Mouse (Mus musculus) limb, embryonic 12.5 days (tissue): ENCODE results near the gene Tmem256. TPM values are rescaled to one million over a fixed set of nuclear protein-coding genes. Genes with fewer than 3 reads are reported as not detected.
A peak's percentile ranks its signal among the peaks of the same experiment; 100 is the strongest.
"Not testable (repeated sequence)": the region's sequence is repeated elsewhere in the genome, so short reads cannot be mapped to it uniquely, and the experiment has no call there.

ENCODE experiments used
- ATAC-seq: fragments of 200-750 bp; cut with Nextera tagmentation; 2 replicates; pipeline ENCODE4 v1.8.0; 2017; ENCODE audit warnings: low read depth, moderate TSS enrichment; ENCODE audit not compliant: insufficient number of reproducible peaks, insufficient read depth, low FRiP score, low TSS enrichment
- H3K27ac ChIP-seq: fragments of 300-500 bp; sonication (generic); 2 replicates; pipeline ENCODE4 v1.5.1; 2016; ENCODE audit warnings: mild to moderate bottlenecking, moderate library complexity
- H3K27me3 ChIP-seq: fragments of 300-500 bp; sonication (generic); 2 replicates; pipeline ENCODE4 v1.6.1; 2016; ENCODE audit warnings: mild to moderate bottlenecking, moderate library complexity
- H3K36me3 ChIP-seq: fragments of 300-500 bp; sonication (generic); 2 replicates; pipeline ENCODE4 v1.6.1; 2016; ENCODE audit warnings: mild to moderate bottlenecking, moderate library complexity
- H3K4me1 ChIP-seq: fragments of 300-500 bp; sonication (generic); replicated peaks from 2 replicates; pipeline ENCODE4 v1.6.1; 2016
- H3K4me2 ChIP-seq: fragments of 300-500 bp; sonication (generic); 2 replicates; pipeline ENCODE4 v1.6.1; 2016; ENCODE audit warnings: mild to moderate bottlenecking, moderate library complexity
- H3K4me3 ChIP-seq: fragments of 300-500 bp; sonication (generic); replicated peaks from 2 replicates; pipeline ENCODE4 v1.5.1; 2016; ENCODE audit warnings: mild to moderate bottlenecking
- H3K9ac ChIP-seq: fragments of 300-500 bp; sonication (generic); replicated peaks from 2 replicates; pipeline ENCODE4 v1.6.1; 2016; ENCODE audit warnings: mild to moderate bottlenecking, moderate library complexity
- H3K9me3 ChIP-seq: fragments of 300-500 bp; sonication (generic); 2 replicates; pipeline ENCODE4 v1.6.1; 2016; ENCODE audit warnings: mild to moderate bottlenecking, moderate library complexity
- WGBS: fragments of 180-500 bp; shearing (Covaris S2); methylation state at CpG from one replicate; pipeline ENCODE4 v1.1.7; 2016; 5-methylcytosine and 5-hydroxymethylcytosine counted together
- polyA plus RNA-seq: library from polyadenylated mRNA; unstranded; fragments of >200 nt; fragmentation: Nextera tagmentation; extraction: Ambion mirVana; gene quantifications from 2 replicates; pipeline ENCODE4 v1.2.1, GENCODE M21; 2016

Gene Tmem256
- polyA plus RNA-seq, 1 experiment from 2014 or later = 353 TPM

DNA sequence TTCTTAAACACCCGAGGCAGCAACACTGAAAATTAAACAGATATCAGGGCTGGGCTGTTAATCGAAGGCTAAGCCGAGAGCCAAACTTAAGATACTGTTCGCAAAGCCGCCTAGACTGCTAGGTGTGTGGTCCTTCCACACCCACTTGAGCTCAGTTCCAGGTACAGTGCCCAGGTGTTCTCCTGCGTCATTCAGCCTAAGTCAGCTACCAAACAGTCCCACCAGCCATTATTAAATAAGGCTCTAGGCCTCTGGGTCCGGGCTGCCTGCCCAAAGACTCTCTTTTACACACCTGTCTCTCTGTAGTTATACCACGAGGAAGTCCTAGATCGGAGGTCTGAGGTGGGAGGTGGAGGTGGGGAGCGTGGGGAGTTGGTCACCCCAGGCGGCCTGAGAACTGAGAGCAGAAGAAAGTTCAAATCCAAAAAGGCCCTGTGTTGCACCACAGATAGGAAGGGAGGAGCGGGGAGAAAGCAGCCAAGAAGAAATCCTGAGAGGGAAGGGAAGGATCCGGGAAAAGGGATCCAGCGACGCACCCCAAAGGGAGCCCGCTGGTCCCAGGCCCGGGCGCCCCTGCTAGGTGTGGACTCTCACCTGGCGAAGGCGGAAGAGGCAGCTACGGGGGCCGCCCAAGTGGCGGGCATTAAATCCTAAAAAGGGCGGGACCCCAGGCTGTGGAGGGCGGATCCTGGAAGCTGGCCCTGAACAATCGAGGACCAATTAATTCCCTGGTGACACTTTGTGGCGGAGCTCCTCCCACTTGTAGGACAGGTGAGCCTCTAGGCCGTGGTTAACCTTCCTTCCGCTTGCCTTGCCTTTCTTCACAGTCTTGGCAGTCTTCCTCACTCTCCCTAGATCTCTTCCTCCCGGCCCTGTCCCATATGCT lies 20.0 kb downstream of the Tmem256 start, which contains the start of gene Tnk1:
Gene Tnk1, minus strand, starts transcription at position 618 of the 886 bp plus-strand sequence.
- Histone ChIP-seq H3K4me1 (peaks cover 7% of the 10 kb centered on the region), H3K9ac (no peak within 1 kb of the TSS), H3K27me3 (peaks cover 40% of the 10 kb centered on the region), H3K4me3 (peak within 1 kb of the TSS; percentile 1; the same call in 1 of the 2 replicates), H3K9me3 (no peaks in the 10 kb centered on the region), H3K27ac (no peak within 1 kb of the TSS), H3K36me3 (no peaks in the 10 kb centered on the region), H3K4me2 (peak within 1 kb of the TSS; percentile 15)
- 17% methylated on average over 30 of the region's 30 CpGs for WGBS
- no peak for ATAC-seq

DNA sequence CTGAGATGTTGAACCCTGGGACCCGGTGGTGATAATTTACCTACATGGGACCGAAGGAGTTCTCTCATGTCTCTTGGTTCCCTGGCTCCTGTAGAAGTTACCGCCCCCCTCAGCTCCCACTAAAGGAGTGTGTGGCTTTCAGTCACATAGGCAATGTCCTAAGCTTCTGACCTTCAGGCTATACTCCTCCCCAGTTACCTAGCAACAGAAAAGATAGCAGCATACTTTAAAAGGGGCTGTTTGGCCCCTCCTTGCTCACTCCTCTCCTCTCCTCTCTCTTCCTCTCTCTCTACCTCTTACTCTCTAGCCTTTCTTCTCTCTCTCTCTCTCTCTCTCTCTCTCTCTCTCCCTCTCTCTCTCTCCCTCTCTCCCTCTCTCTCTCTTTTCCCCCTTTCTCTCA lies 25.4 kb downstream of the Tmem256 start:
- not testable (repeated sequence) for H3K4me3 ChIP-seq, ATAC-seq, H3K27ac ChIP-seq, H3K36me3 ChIP-seq, H3K9me3 ChIP-seq, H3K4me2 ChIP-seq, H3K9ac ChIP-seq, H3K4me1 ChIP-seq
- peaks cover 24% of the 10 kb centered on the region for H3K27me3 ChIP-seq
- 81% methylated on average over 3 of the region's 3 CpGs for WGBS

DNA sequence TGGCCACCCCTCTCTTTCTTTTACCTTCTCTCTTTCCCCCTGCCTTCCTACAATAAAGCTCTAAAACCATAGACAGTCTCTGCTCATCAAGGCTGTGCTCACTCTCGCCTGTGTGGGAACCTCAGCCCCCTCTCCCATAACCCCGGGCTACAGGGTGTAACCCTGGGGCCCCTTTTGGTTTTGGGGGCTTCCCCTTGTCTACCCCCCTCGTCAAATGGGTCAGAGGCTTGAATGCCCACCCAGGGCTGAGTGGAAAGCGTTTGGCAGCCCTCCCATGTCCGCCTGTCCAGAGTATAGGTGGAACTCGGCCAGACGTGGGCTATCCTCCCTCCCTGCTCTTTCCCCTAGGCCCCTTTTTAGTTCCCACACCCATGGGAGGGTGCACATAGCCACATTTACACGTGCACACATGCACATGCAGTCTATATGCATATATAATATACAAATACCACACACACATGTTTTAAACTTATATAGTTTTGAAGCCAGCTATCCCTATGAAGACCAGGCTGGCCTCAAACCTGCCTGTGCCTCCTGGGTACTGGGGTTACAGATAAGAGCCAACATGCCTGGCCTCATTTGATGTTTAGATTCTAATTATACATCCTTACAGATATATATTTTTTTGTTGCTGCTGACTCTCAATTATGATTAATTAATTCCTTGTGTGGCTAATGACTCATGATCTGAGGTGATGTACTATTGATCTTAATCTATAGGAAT lies 26.0 kb downstream of the Tmem256 start:
- Histone ChIP-seq H3K9me3 (no peaks in the 10 kb centered on the region), H3K4me2 (no peak overlapping the region), H3K27me3 (peaks cover 19% of the 10 kb centered on the region), H3K36me3 (no peaks in the 10 kb centered on the region), H3K4me3 (no peak overlapping the region), H3K4me1 (no peaks in the 10 kb centered on the region), H3K9ac (no peak overlapping the region), H3K27ac (no peak overlapping the region)
- no peak for ATAC-seq
- 61% methylated on average over 8 of the region's 8 CpGs for WGBS

DNA sequence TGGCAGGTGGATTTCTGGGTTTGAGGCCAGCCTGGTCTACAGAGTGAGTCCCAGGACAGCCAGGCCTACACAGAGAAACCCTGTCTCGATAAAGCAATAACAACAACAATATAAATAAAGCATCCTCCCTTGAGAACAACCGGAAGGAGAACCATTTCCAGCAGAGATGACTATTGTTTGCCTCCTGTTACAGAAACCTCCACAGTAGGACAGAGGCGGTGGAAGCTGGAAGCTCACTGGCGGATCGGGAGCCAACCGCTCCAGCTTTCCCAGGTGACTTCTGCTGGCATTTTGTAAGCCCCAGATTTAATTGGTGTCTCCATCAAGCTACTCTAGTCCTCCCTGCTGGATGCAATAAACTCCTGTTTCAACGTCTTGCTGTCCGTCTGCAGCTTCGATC lies 27.2 kb downstream of the Tmem256 start:
- Histone ChIP-seq H3K4me3 (no peak overlapping the region), H3K27ac (no peak overlapping the region), H3K4me1 (0 out of 2 replicates have a peak, but pooled peaks cover 4% of the 10 kb centered on the region), H3K9ac (no peak overlapping the region), H3K4me2 (no peak overlapping the region), H3K9me3 (no peaks in the 10 kb centered on the region), H3K27me3 (peaks cover 11% of the 10 kb centered on the region), H3K36me3 (no peaks in the 10 kb centered on the region)
- WGBS = 78% methylated on average over 9 of the region's 9 CpGs
- no peak for ATAC-seq

DNA sequence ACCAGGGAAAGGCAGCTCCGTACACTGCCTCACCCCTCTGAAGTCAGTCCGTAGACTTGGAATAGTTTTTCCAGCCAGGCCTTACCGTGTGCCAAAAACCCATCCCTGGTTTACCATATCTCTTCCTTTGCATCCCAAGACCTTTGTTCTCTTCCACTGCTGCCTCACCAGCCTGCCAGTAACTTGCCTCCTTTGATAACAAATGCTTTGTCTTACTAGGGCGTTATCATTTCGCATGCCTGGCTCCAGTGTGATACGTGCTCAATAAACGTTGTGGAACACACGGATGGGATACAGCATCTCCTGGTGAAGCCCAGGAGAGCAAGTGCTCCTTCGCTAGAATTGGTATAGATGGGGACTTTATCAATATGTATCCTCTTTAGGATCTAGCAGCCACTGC lies 29.0 kb downstream of the Tmem256 start:
- Histone ChIP-seq H3K36me3 (no peaks in the 10 kb centered on the region), H3K4me2 (no peak overlapping the region), H3K4me1 (0 out of 2 replicates have a peak, but pooled peaks cover 4% of the 10 kb centered on the region), H3K9me3 (no peaks in the 10 kb centered on the region), H3K4me3 (no peak overlapping the region), H3K27ac (no peak overlapping the region), H3K27me3 (peaks cover 7% of the 10 kb centered on the region; the same call in 1 of the 2 replicates), H3K9ac (no peak overlapping the region)
- WGBS = 70% methylated on average over 9 of the region's 9 CpGs
- no peak for ATAC-seq

DNA sequence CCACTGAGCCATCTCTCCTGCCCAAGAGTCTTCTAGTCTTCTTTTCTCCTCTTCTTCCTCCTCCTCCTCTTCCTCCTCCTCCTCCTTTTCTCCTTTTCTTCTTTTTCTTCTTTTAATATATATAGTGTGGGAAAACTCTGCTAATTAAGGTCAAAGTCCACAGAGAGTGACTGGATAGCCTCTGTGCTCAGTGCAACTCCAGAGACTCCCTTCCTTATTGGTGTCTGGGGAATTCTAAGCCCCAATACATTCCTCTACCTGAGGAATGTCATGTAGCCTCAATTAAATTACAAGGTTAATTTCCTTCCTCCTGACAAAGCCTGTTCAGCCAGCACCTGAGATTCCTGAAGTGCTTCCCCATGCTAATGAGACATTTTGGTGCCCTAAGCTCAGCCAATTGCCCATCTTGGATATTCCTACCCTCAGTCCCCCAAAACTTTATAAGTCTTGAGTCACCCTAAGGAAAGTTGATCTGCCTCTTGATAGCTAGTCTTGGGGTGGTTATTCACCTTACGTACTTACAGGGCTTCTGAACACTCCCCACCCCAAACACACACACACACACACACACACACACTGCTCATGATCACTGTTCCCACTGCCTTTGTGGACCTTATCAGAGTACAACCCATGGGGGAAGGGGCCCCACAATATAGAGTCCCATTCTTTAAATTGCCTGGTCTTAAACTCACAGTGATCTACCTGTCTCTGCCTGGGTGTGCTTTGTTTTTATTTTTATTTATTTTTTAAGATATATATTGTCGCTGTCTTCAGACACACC lies 32.2 kb downstream of the Tmem256 start:
- Histone ChIP-seq H3K27ac (no peak overlapping the region), H3K36me3 (no peaks in the 10 kb centered on the region), H3K4me3 (no peak overlapping the region), H3K4me1 (0 out of 2 replicates have a peak, but pooled peaks cover 4% of the 10 kb centered on the region), H3K4me2 (no peak overlapping the region), H3K9me3 (no peaks in the 10 kb centered on the region), H3K9ac (no peak overlapping the region), H3K27me3 (0 out of 2 replicates have a peak, but pooled peaks cover 4% of the 10 kb centered on the region)
- ATAC-seq = no peak
- 88% methylated on average over 2 of the region's 2 CpGs for WGBS

DNA sequence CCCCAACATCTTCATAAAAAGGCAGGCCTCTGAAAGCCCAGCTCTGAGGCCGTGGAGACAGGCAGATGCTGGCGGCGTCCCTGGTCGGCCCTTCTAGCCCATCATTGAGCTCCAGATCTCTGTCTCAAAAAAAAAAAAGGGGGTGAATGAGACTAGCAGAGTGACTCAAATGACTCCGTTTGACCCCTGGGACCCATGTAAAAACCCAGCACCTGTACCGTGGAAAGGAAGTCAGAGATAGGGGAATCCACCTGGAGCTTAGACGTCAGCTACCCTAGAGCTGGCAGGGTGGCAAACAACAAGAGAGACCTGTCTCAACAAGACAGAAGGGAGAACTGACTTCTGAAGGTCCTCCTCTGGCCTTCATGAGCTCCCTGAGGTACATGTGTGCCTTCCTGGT lies 33.5 kb downstream of the Tmem256 start:
- H3K4me3 ChIP-seq = no peak overlapping the region
- no peaks in the 10 kb centered on the region for H3K36me3 ChIP-seq
- peaks cover 10% of the 10 kb centered on the region; the same call in 1 of the 2 replicates for H3K4me1 ChIP-seq
- WGBS = 86% methylated on average over 7 of the region's 7 CpGs
- H3K9me3 ChIP-seq = no peaks in the 10 kb centered on the region
- no peak for ATAC-seq
- H3K9ac ChIP-seq = no peak overlapping the region
- 0 out of 2 replicates have a peak, but pooled peaks cover 4% of the 10 kb centered on the region for H3K27me3 ChIP-seq
- no peak overlapping the region for H3K4me2 ChIP-seq
- H3K27ac ChIP-seq = no peak overlapping the region

DNA sequence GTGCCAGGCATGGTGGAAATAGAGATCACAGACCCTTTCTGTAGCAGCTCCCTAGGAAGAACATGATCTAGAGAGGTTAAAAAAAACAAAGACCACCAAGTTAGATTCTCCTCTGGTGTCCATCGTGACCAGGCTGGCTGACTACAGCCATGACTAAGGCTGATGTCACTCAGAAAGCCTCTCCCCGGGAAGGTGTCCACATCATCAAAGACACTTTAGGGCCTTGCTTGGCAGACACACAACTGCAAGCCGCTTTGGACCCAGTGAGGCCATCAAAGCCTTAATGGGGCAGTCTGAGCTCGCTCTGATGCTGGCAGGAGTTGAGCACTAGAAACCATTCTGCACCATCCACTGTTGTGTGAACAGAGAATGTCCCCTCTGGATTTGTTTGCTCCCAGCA lies 34.1 kb downstream of the Tmem256 start:
- no peak for ATAC-seq
- H3K9ac ChIP-seq = no peak overlapping the region
- H3K4me2 ChIP-seq = no peak overlapping the region
- no peak overlapping the region for H3K4me3 ChIP-seq
- H3K27me3 ChIP-seq = 0 out of 2 replicates have a peak, but pooled peaks cover 2% of the 10 kb centered on the region
- no peak overlapping the region for H3K27ac ChIP-seq
- no peaks in the 10 kb centered on the region for H3K9me3 ChIP-seq
- 74% methylated on average over 4 of the region's 4 CpGs for WGBS
- H3K36me3 ChIP-seq = no peaks in the 10 kb centered on the region
- peaks cover 16% of the 10 kb centered on the region; the same call in 1 of the 2 replicates for H3K4me1 ChIP-seq

DNA sequence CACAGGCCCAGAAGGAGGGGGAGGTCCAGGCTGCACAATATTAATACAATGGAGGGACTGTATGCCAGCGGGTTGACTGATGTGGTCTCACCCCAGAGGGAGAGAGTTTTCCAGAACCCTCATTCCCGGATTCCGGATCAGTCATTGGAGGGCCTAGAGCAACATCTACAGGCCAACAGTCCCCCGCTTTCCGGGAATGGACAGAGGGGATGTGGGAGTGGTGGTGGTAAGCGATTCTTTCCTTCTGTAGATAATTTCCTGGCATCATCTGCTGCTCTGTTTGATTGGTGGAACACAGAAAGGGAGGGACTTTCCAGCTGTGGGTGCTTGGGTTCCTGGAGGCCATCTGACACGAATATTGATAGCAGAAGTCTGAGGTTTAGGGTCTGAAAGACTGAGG lies 37.9 kb downstream of the Tmem256 start:
- H3K27ac ChIP-seq = peak overlapping the region; percentile 30; the same call in 1 of the 2 replicates
- no peaks in the 10 kb centered on the region for H3K9me3 ChIP-seq
- H3K27me3 ChIP-seq = no peaks in the 10 kb centered on the region
- ATAC-seq = no peak
- 70% methylated on average over 7 of the region's 7 CpGs for WGBS
- no peaks in the 10 kb centered on the region for H3K36me3 ChIP-seq
- no peak overlapping the region for H3K4me3 ChIP-seq
- H3K9ac ChIP-seq = no peak overlapping the region
- H3K4me1 ChIP-seq = peaks cover 35% of the 10 kb centered on the region
- no peak overlapping the region for H3K4me2 ChIP-seq

DNA sequence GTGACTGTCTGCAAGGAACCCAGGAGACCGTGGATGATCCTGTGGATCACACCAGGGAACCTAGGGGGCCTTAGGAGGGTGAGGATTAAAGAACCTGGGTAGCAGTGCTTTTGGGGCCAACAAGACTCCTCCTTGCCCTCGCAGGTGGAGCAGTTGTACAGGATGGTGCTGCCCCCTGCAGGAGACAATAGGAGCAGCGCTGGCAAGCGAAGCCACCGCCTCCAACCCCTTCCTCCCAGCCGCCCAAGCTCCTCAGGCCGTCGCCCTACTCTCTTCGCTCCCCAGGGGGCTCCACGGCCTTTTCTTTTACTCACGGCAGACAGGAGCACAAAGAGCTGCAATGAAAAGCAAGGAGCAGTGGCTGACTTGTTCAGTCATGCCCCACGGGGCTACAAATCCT lies 38.6 kb downstream of the Tmem256 start:
- H3K4me3 ChIP-seq = peak overlapping the region; percentile 11; the same call in 1 of the 2 replicates
- no peaks in the 10 kb centered on the region for H3K9me3 ChIP-seq
- peak overlapping the region; percentile 47 for H3K4me2 ChIP-seq
- H3K36me3 ChIP-seq = no peaks in the 10 kb centered on the region
- WGBS = 3% methylated on average over 12 of the region's 12 CpGs
- H3K4me1 ChIP-seq = peaks cover 42% of the 10 kb centered on the region
- peak overlapping the region; percentile 31; the same call in 1 of the 2 replicates for H3K27ac ChIP-seq
- ATAC-seq = no peak
- no peak overlapping the region for H3K9ac ChIP-seq
- H3K27me3 ChIP-seq = no peaks in the 10 kb centered on the region
